Mouse (Mus musculus) thymus, postnatal 14 days (tissue): ENCODE measurements around the gene Paqr9.
A peak's percentile ranks its signal among the peaks of the same experiment; 100 is the strongest.

Experiments used
- DNase-seq: peaks from one replicate; pipeline ENCODE4 v3.0.0; 2021

The Paqr9 gene

GRCm38 (mm10) chr9:95546679-95547078 is 12.8 kb upstream of the Paqr9 start:
- no peak for DNase-seq

GRCm38 (mm10) chr9:95549626-95550411 is 9.6 kb upstream of the Paqr9 start:
- DNase-seq: no peak

GRCm38 (mm10) chr9:95550856-95551774 is 8.3 kb upstream of the Paqr9 start:
- DNase-seq: no peak

GRCm38 (mm10) chr9:95552175-95552705 is 7.2 kb upstream of the Paqr9 start:
- DNase-seq: no peak

- DNase-seq: no peak
These were observed 4.9 kb upstream of the Paqr9 start for GRCm38 (mm10) chr9:95554231-95555221.

GRCm38 (mm10) chr9:95555233-95555740 is 4.2 kb upstream of the Paqr9 start:
- DNase-seq: no peak

GRCm38 (mm10) chr9:95556067-95556512 is 3.4 kb upstream of the Paqr9 start:
- DNase-seq: no peak

GRCm38 (mm10) chr9:95557722-95558121 is 1.7 kb upstream of the Paqr9 start:
- DNase-seq: no peak

- no peak for DNase-seq
These were observed 765 bp upstream of the Paqr9 start for GRCm38 (mm10) chr9:95558726-95559058.

- DNase-seq: peak; percentile 3
These were observed 679 bp downstream of the Paqr9 start for GRCm38 (mm10) chr9:95559936-95560735.

- no peak for DNase-seq
These were observed 4.6 kb downstream of the Paqr9 start for GRCm38 (mm10) chr9:95564047-95564446.

- DNase-seq: no peak
These were observed 6.9 kb downstream of the Paqr9 start for GRCm38 (mm10) chr9:95566394-95566793.

GRCm38 (mm10) chr9:95566931-95567330 is 7.5 kb downstream of the Paqr9 start:
- DNase-seq: no peak

GRCm38 (mm10) chr9:95569249-95569648 is 9.8 kb downstream of the Paqr9 start:
- no peak for DNase-seq

GRCm38 (mm10) chr9:95569966-95570365 is 10.5 kb downstream of the Paqr9 start:
- no peak for DNase-seq

- no peak for DNase-seq
These were observed 11.1 kb downstream of the Paqr9 start for GRCm38 (mm10) chr9:95570604-95571003.

- DNase-seq: no peak
These were observed 12.0 kb downstream of the Paqr9 start for GRCm38 (mm10) chr9:95571494-95571893.

- DNase-seq: no peak
These were observed 13.1 kb downstream of the Paqr9 start for GRCm38 (mm10) chr9:95572558-95572957.

GRCm38 (mm10) chr9:95574116-95574515 is 14.7 kb downstream of the Paqr9 start:
- DNase-seq: no peak

- no peak for DNase-seq
These were observed 18.0 kb downstream of the Paqr9 start for GRCm38 (mm10) chr9:95577502-95577901.

GRCm38 (mm10) chr9:95578366-95578895 is 19.0 kb downstream of the Paqr9 start:
- no peak for DNase-seq
